Mouse (Mus musculus): Measurements from ENCODE around the gene Csrp3.

DNA sequence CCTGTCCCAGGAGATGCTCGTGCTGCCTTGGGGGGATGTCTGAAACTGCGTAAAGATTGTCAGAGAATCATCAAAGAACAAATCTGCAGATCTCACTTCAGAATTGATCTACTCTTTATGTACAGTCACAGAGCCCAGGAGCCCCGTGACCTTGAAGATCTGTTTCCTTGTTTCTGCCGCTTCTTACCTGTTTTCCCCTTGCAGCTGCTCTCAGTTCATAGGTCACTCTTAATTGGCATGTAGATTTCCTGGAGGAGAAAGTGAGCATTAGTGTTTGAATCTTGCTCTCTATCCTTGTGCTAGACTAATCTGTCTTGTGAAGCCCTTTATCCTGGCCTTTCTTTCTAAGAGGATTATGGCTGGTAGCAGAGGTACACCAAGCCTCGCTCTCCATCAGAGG, 26.2 kb downstream of the Csrp3 start:
- no peak for TF ChIP-seq CTCF (IDR thresholded peaks at IDR 0.05)
- no peak for TF ChIP-seq POLR2A (IDR thresholded peaks at IDR 0.05; ENCODE audit: insufficient read depth, low read depth, low read length)

Measured in heart, adult 2 months (tissue).